Mouse (Mus musculus) right cerebral cortex, postnatal 36 days (tissue): Measurements from ENCODE around the gene Csf2.

Experiments used
- DNase-seq, 2 experiments: peaks; one replicate each; pipeline ENCODE4 v3.0.0; 2022; ENCODE audit warnings: low spot score in 2 of 2, mixed read lengths in 1 of 2

Csf2 gene

GRCm38 (mm10) chr11:54242494-54242893 lies 7.0 kb downstream of the Csf2 start:
- DNase-seq, result no peak

- no peak for DNase-seq
Measured at GRCm38 (mm10) chr11:54236939-54237338, 12.5 kb downstream of the Csf2 start.

GRCm38 (mm10) chr11:54227478-54227877 lies 22.0 kb downstream of the Csf2 start:
- no peak for DNase-seq

- no peak for DNase-seq
Measured at GRCm38 (mm10) chr11:54224475-54224986, 24.9 kb downstream of the Csf2 start.

- no peak for DNase-seq
Measured at GRCm38 (mm10) chr11:54223637-54224474, 25.6 kb downstream of the Csf2 start.

- no peak for DNase-seq
Measured at GRCm38 (mm10) chr11:54219903-54220740, 29.3 kb downstream of the Csf2 start.

GRCm38 (mm10) chr11:54219191-54219590 lies 30.3 kb downstream of the Csf2 start:
- DNase-seq, result no peak

- DNase-seq, result peak in 1 of 2 experiments; percentile 4
Measured at GRCm38 (mm10) chr11:54217384-54217783, 32.1 kb downstream of the Csf2 start.

- no peak for DNase-seq
Measured at GRCm38 (mm10) chr11:54216091-54216490, 33.4 kb downstream of the Csf2 start.

GRCm38 (mm10) chr11:54214499-54215443 lies 34.7 kb downstream of the Csf2 start:
- peak; percentile 20 to 31 for DNase-seq

- DNase-seq, result no peak
Measured at GRCm38 (mm10) chr11:54213631-54214030, 35.8 kb downstream of the Csf2 start.

- DNase-seq, result no peak
Measured at GRCm38 (mm10) chr11:54206993-54207392, 42.5 kb downstream of the Csf2 start.

GRCm38 (mm10) chr11:54205366-54205765 lies 44.1 kb downstream of the Csf2 start:
- no peak for DNase-seq

- no peak for DNase-seq
Measured at GRCm38 (mm10) chr11:54204781-54205180, 44.7 kb downstream of the Csf2 start.

- DNase-seq, result peak in 1 of 2 experiments; percentile 9
Measured at GRCm38 (mm10) chr11:54203162-54203561, 46.3 kb downstream of the Csf2 start.

GRCm38 (mm10) chr11:54201881-54202685 lies 47.4 kb downstream of the Csf2 start:
- DNase-seq, result no peak

GRCm38 (mm10) chr11:54201287-54201773 lies 48.1 kb downstream of the Csf2 start:
- DNase-seq, result no peak
